Mouse (Mus musculus): ENCODE results near the gene Six2. TPM values are rescaled to one million over a fixed set of nuclear protein-coding genes. Genes with fewer than 3 reads are reported as not detected.

Six2 gene
- not detected in 3 replicates for total RNA-seq (2017)

- ATAC-seq (replicated peaks; ENCODE audit: insufficient number of reproducible peaks, low FRiP score, low TSS enrichment, poor library complexity, severe bottlenecking) = no peak
Observed at GRCm38 (mm10) chr17:85688236-85688910, at the start of gene Six2. TSS of gene Six2 (minus strand) at chr17:85688274.

DNA sequence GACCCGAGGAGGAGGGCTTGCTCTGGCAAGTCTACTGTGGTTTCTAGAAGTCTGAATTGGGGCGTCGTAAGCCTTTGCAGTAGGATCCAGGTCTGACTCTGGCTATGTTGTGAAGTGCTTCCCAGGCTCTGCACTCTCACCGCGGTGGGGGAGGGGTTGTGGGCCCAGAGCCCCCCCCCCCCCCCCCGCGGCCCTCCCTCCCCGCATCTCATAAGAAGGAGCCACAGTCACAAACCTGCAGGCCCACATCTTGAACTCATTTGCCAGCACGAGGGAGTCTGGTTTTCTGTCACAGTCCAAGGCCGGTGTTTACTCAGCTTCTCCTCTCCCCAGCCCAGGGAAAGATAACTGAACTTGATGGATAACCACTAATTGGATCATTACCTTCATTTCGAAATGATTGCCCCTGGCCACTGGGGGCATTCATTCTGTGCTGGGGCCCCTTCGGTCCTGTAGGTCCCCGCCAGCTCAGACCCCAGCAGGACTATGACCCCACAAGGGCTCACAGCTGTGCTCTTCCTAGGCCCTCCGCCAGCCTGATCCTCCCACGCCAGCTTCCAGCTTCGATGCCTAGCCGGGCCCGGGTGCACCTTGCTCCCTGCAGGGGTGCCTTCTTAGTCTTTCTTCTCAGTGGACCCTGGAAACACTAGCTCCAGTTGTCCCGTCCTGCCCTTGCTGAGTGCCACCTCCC is 49.2 kb upstream of the Six2 start:
- ATAC-seq (replicated peaks; ENCODE audit: insufficient number of reproducible peaks, low FRiP score, low TSS enrichment, poor library complexity, severe bottlenecking) = no peak

GRCm38 (mm10) chr17:85731329-85731728 is 43.3 kb upstream of the Six2 start:
- ATAC-seq (replicated peaks; ENCODE audit: insufficient number of reproducible peaks, low FRiP score, low TSS enrichment, poor library complexity, severe bottlenecking) = no peak

GRCm38 (mm10) chr17:85730231-85731015 is 42.3 kb upstream of the Six2 start:
- ATAC-seq (replicated peaks; ENCODE audit: insufficient number of reproducible peaks, low FRiP score, low TSS enrichment, poor library complexity, severe bottlenecking) = no peak

GRCm38 (mm10) chr17:85728071-85728718 is 40.1 kb upstream of the Six2 start:
- no peak for ATAC-seq (replicated peaks; ENCODE audit: insufficient number of reproducible peaks, low FRiP score, low TSS enrichment, poor library complexity, severe bottlenecking)

GRCm38 (mm10) chr17:85725988-85726387 is 37.9 kb upstream of the Six2 start:
- no peak for ATAC-seq (replicated peaks; ENCODE audit: insufficient number of reproducible peaks, low FRiP score, low TSS enrichment, poor library complexity, severe bottlenecking)

- no peak for ATAC-seq (replicated peaks; ENCODE audit: insufficient number of reproducible peaks, low FRiP score, low TSS enrichment, poor library complexity, severe bottlenecking)
Observed at GRCm38 (mm10) chr17:85723166-85723565, 35.1 kb upstream of the Six2 start.

DNA sequence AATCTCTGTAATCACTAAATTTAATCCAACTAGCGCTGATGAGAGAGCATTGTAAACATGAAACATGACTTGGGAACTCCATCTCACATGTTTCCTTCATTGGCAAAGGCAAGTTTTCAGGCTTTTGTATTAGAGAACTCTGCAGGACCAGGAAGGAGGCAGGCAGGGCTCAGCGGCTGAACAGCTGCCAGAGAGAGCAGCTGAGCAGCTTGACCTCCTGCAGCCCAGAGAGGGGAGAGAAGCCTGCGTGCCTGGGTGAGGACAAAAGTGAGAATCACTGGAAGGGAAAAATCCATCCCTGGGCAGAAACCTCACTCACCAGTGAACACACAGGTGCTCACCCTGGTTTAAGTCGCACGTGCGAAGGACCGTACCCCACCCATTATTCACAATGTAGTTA is 29.2 kb upstream of the Six2 start:
- no peak for ATAC-seq (replicated peaks; ENCODE audit: insufficient number of reproducible peaks, low FRiP score, low TSS enrichment, poor library complexity, severe bottlenecking)

DNA sequence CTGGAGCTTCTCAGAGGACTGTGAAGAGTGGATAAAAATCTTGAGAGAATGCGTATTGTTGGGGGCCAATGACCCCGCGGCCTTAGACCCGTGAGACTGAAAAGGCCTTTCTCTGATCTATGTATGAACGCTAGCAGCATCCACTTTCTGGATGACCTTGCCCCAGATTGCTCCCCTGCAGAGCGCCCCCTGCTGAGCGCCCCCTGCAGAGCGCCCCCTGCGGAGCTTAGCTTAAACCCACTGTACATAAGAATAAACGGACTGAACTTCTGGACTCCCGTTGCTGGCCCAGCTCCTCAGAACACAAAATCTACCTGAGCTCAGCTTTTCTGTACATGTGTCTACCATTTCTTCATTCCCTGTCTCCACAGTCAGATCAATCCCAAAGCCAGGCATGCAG is 27.7 kb upstream of the Six2 start:
- ATAC-seq (replicated peaks; ENCODE audit: insufficient number of reproducible peaks, low FRiP score, low TSS enrichment, poor library complexity, severe bottlenecking) = no peak

GRCm38 (mm10) chr17:85714370-85714769 is 26.3 kb upstream of the Six2 start:
- no peak for ATAC-seq (replicated peaks; ENCODE audit: insufficient number of reproducible peaks, low FRiP score, low TSS enrichment, poor library complexity, severe bottlenecking)

DNA sequence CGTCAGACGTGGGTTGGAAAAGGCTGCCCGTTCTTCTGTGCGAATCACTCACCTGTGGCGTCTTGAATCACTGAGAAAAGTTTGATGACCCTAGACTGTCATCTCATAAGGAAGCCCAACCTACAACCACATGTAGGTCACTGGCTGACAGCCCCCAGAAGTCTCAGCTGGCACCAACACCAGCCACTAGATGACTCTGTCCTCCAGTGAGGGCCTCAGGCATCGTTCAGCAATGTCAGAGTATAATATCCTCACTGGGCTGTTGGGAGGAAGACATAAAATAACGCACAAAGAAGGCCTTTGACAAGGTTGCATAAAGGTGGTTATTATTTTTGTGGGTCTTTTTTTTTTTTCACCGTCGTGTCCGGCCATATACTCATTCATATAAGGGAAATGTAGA is 24.8 kb upstream of the Six2 start:
- ATAC-seq (replicated peaks; ENCODE audit: insufficient number of reproducible peaks, low FRiP score, low TSS enrichment, poor library complexity, severe bottlenecking) = no peak

- ATAC-seq (replicated peaks; ENCODE audit: insufficient number of reproducible peaks, low FRiP score, low TSS enrichment, poor library complexity, severe bottlenecking) = no peak
Observed at GRCm38 (mm10) chr17:85704369-85705260, 16.5 kb upstream of the Six2 start.

DNA sequence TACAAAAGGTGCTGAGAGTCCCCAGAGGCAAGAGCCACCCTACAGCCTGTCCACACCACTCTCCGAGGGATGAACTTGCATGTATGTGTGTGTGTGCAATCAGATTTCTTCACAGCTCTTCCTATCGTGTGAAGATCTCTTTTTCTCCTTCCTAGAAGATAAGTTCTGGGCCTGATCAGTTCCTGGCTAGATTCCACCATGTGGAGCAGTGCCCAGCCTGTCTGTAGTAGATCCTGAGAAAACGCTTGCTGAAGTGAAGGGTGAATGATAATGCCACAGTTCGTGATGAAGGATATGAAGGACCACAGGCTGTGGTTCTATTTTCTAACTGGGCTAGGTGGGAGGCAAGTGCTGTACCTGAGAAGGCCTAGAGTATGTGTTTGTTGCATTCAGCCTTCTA is 12.0 kb upstream of the Six2 start:
- no peak for ATAC-seq (replicated peaks; ENCODE audit: insufficient number of reproducible peaks, low FRiP score, low TSS enrichment, poor library complexity, severe bottlenecking)

GRCm38 (mm10) chr17:85698643-85699042 is 10.6 kb upstream of the Six2 start:
- no peak for ATAC-seq (replicated peaks; ENCODE audit: insufficient number of reproducible peaks, low FRiP score, low TSS enrichment, poor library complexity, severe bottlenecking)

DNA sequence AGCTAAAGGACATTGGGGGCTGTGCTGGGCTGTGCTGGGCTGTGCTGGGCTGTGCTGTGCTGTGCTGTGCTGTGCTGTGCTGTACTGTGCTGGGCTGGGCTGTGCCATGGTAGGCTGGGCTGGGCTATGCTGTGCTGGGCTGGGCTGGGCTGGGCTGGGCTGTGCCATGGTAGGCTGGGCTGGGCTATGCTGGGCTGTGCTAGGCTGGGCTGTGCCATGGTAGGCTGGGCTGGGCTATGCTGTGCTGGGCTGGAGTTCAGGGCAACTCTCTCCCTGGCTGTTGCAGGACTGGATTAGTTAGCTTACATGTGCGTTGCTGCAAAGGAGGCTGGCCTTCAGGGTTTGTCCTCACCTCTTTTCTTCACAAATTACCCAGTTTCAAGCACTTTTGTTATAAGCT is 9.9 kb upstream of the Six2 start:
- ATAC-seq (replicated peaks; ENCODE audit: insufficient number of reproducible peaks, low FRiP score, low TSS enrichment, poor library complexity, severe bottlenecking) = no peak

- no peak for ATAC-seq (replicated peaks; ENCODE audit: insufficient number of reproducible peaks, low FRiP score, low TSS enrichment, poor library complexity, severe bottlenecking)
Observed at GRCm38 (mm10) chr17:85694499-85694898, 6.4 kb upstream of the Six2 start.

- no peak for ATAC-seq (replicated peaks; ENCODE audit: insufficient number of reproducible peaks, low FRiP score, low TSS enrichment, poor library complexity, severe bottlenecking)
Observed at GRCm38 (mm10) chr17:85693101-85693500, 5.0 kb upstream of the Six2 start.

GRCm38 (mm10) chr17:85692594-85692993 is 4.5 kb upstream of the Six2 start:
- no peak for ATAC-seq (replicated peaks; ENCODE audit: insufficient number of reproducible peaks, low FRiP score, low TSS enrichment, poor library complexity, severe bottlenecking)

Data from monocyte, adult 5-6 weeks (primary cell).